Mouse (Mus musculus) small intestine, adult 2 months (tissue): ENCODE data around the gene Dph1.

ENCODE experiments used
- CTCF ChIP-seq: fragments of 200-500 bp; IDR thresholded peaks from 2 replicates; pipeline ENCODE4 v1.5.1; 2012; ENCODE audit warnings: low read depth, mild to moderate bottlenecking, control low read depth, inconsistent platforms, low read length, moderate library complexity, mixed read lengths; ENCODE audit not compliant: insufficient replicate concordance, insufficient read length; ENCODE audit errors: extremely low read depth
- POLR2A ChIP-seq: fragments of 200-500 bp; IDR thresholded peaks from 2 replicates; pipeline ENCODE4 v1.6.1; 2012; ENCODE audit warnings: low read depth, mild to moderate bottlenecking, control low read depth, inconsistent platforms, low read length, moderate library complexity

DNA sequence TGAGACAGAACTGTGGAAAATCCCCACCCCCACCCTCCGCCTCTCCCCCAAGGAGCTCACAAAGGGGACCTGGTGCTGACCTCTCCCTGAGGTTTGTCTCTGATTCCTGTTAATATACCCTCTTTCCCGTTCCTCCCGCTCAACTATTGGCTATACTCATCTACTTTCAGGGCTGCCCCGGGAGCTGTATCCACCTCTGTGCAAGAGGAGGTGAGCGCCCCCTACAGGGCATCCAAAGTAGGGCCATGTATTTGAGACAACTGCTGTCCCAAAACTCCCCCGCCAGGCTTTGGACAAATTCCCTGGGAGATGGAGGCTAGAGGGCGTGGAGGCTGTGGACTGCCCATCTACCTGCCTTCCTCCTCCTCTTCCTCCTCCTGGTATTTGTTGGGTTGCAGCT is 40.7 kb upstream of the Dph1 start:
- no peak for TF ChIP-seq POLR2A
- peak; percentile 92 for TF ChIP-seq CTCF
